Mouse (Mus musculus) kidney, adult 2 months (tissue): Measurements from ENCODE around the gene Olfr1336.

Source experiments
- CTCF ChIP-seq: fragments of 200-500 bp; conservative IDR thresholded peaks from 2 replicates; pipeline ENCODE4 v1.5.1; 2011; ENCODE audit warnings: low read depth, mild to moderate bottlenecking, control low read depth, low read length, moderate library complexity, mixed read lengths; ENCODE audit not compliant: insufficient read depth, insufficient read length
- POLR2A ChIP-seq: fragments of 200-500 bp; IDR thresholded peaks from one replicate; pipeline ENCODE4 v1.6.1; 2011; ENCODE audit warnings: low read depth, low read length, control low read depth

GRCm38 (mm10) chr7:6499655-6500054, 43.7 kb downstream of the Olfr1336 start, which contains the start of gene Olfr1347:
- no peak for TF ChIP-seq CTCF
- no peak for TF ChIP-seq POLR2A
